Mouse (Mus musculus): ENCODE measurements around the gene Trmt44. TPM values are rescaled to one million over a fixed set of nuclear protein-coding genes. Genes with fewer than 3 reads are reported as not detected.

The Trmt44 gene
- polyA plus RNA-seq, 1 experiment from 2014 or later = 9.4 TPM

DNA sequence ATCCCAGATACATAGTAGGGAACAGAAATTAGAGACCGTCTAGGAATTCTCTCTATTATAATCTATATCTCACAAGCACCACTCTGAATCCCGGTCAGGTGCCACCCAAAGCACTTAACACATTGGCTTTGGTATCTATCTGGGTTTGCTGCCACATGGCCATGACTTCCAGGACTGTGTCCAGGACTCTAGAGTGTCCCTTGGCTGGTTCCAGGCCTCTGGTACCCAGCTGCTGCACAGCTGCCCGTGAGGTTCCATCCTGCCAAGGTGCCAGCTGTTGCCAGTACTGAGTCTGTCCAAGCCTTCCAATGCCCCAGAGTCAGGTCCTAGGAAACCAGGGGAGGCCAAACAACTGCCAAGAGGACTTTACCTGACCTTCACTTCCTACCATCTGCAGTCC lies 36.8 kb downstream of the Trmt44 start:
- no peak overlapping the region for H3K4me3 ChIP-seq (ENCODE audit: low read length)
- 82% methylated on average over 3 of the region's 3 CpGs for WGBS
- no peak overlapping the region for H3K4me2 ChIP-seq (ENCODE audit: low read depth, low read length)
- no peaks in the 10 kb centered on the region for H3K27me3 ChIP-seq (replicated peaks; ENCODE audit: control insufficient read depth, insufficient read depth, low read length)
- H3K27ac ChIP-seq (ENCODE audit: low read length) = no peak overlapping the region
- no peaks in the 10 kb centered on the region for H3K9me3 ChIP-seq (ENCODE audit: control insufficient read depth, low read length)
- peaks cover 6% of the 10 kb centered on the region; the same call in 1 of the 2 replicates for H3K4me1 ChIP-seq (ENCODE audit: control insufficient read depth, insufficient read depth, low read length)
- no peak for ATAC-seq
- no peaks in the 10 kb centered on the region for H3K36me3 ChIP-seq (ENCODE audit: control insufficient read depth, insufficient read depth, low read length)
- H3K9ac ChIP-seq (ENCODE audit: low read depth, low read length) = no peak overlapping the region

DNA sequence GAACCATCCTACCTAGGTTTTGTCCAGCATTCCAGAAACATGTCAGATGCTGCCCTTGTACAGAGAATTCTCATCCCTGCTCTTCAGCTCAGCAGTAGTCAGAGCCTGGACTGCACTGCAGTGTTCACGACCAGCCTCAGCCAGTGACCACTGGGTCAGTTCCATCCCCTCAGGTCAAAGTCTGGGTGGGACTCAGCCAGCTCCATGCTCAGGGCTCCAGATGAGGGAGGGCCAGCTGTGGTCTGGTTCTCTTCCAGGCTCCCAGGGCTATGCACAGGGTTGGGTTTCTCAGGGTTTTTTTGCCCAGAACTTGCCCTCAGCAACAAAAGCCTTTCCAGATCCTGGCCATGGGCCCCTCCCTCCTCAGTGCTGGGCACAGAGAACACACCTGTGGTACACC lies 37.4 kb downstream of the Trmt44 start:
- H3K4me2 ChIP-seq (ENCODE audit: low read depth, low read length) = no peak overlapping the region
- H3K36me3 ChIP-seq (ENCODE audit: control insufficient read depth, insufficient read depth, low read length) = no peaks in the 10 kb centered on the region
- ATAC-seq = no peak
- H3K27me3 ChIP-seq (replicated peaks; ENCODE audit: control insufficient read depth, insufficient read depth, low read length) = no peaks in the 10 kb centered on the region
- H3K4me3 ChIP-seq (ENCODE audit: low read length) = no peak overlapping the region
- no peak overlapping the region for H3K27ac ChIP-seq (ENCODE audit: low read length)
- no peak overlapping the region for H3K9ac ChIP-seq (ENCODE audit: low read depth, low read length)
- H3K9me3 ChIP-seq (ENCODE audit: control insufficient read depth, low read length) = no peaks in the 10 kb centered on the region
- peaks cover 6% of the 10 kb centered on the region; the same call in 1 of the 2 replicates for H3K4me1 ChIP-seq (ENCODE audit: control insufficient read depth, insufficient read depth, low read length)
- WGBS = 65% methylated on average over 1 of the region's 1 CpGs

DNA sequence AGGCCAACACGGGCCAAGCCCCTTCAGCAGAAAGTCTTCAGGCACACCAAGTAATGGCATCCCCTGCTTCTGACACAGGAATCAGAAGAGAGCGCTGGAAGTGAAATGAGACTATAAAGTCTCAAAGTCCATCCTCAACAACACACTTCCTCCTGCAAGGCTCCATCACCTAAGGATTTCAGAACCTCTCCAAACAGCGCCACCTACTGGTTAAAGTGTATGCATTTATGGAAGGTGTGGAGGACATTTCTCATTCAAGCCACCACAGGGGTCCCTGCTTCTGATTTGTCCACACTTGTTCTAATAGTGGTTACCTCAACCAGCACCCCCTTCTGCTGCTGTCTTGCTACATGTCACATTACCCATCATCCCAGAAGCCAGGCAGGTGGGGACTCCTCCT lies 38.6 kb downstream of the Trmt44 start:
- no peak overlapping the region for H3K4me3 ChIP-seq (ENCODE audit: low read length)
- 65% methylated on average over 3 of the region's 3 CpGs for WGBS
- no peak for ATAC-seq
- no peaks in the 10 kb centered on the region for H3K27me3 ChIP-seq (replicated peaks; ENCODE audit: control insufficient read depth, insufficient read depth, low read length)
- H3K36me3 ChIP-seq (ENCODE audit: control insufficient read depth, insufficient read depth, low read length) = no peaks in the 10 kb centered on the region
- H3K9me3 ChIP-seq (ENCODE audit: control insufficient read depth, low read length) = no peaks in the 10 kb centered on the region
- H3K4me2 ChIP-seq (ENCODE audit: low read depth, low read length) = no peak overlapping the region
- H3K27ac ChIP-seq (ENCODE audit: low read length) = no peak overlapping the region
- no peak overlapping the region for H3K9ac ChIP-seq (ENCODE audit: low read depth, low read length)
- H3K4me1 ChIP-seq (ENCODE audit: control insufficient read depth, insufficient read depth, low read length) = peaks cover 5% of the 10 kb centered on the region; the same call in 1 of the 2 replicates

DNA sequence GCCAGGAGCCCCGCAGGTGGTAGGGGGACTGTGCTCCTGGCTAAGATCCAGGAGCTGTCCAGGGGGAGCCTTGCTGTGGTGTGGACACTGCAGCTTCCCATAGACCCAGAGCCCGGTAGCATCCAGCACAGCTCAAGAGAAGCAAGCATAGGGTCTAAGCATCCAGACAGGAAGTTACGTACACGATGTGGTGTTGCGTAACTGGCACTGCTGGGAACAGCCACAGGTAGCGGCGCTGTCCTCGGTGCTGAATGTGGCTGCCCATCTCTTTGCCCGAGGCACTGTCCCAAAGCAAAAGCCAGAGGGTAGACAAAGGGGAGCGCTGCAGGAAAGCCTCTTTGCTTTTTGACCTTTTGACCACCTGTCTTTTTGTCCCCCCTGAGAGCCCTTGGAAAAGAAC lies 43.3 kb downstream of the Trmt44 start:
- ATAC-seq = no peak
- no peak overlapping the region for H3K4me2 ChIP-seq (ENCODE audit: low read depth, low read length)
- no peak overlapping the region for H3K27ac ChIP-seq (ENCODE audit: low read length)
- H3K27me3 ChIP-seq (replicated peaks; ENCODE audit: control insufficient read depth, insufficient read depth, low read length) = no peaks in the 10 kb centered on the region
- H3K9ac ChIP-seq (ENCODE audit: low read depth, low read length) = no peak overlapping the region
- no peaks in the 10 kb centered on the region for H3K4me1 ChIP-seq (ENCODE audit: control insufficient read depth, insufficient read depth, low read length)
- H3K9me3 ChIP-seq (ENCODE audit: control insufficient read depth, low read length) = no peaks in the 10 kb centered on the region
- WGBS = 13% methylated on average over 10 of the region's 10 CpGs
- H3K36me3 ChIP-seq (ENCODE audit: control insufficient read depth, insufficient read depth, low read length) = no peaks in the 10 kb centered on the region
- no peak overlapping the region for H3K4me3 ChIP-seq (ENCODE audit: low read length)

DNA sequence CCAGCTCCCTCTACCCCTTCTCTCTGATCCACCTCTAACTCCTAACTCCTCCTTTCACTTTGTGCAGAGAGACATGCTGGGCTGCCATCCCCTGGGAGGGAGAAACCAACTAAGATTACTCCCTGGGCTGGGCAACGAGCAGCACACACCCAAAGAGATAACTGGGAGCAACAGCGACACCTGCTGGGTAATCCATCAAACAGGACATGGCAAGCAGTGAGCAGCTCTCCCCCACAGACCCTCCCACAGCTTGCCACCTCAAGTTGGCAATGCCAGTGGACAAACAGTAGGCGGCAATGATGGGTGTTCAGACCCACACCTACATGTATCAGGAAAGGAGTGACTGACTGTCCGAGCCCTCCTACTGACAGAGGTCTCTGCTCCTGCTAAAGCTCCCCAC lies 44.4 kb downstream of the Trmt44 start:
- H3K27ac ChIP-seq (ENCODE audit: low read length) = no peak overlapping the region
- ATAC-seq = no peak; the same call in 1 of the 2 replicates
- WGBS = 13% methylated on average over 4 of the region's 4 CpGs
- H3K4me2 ChIP-seq (ENCODE audit: low read depth, low read length) = no peak overlapping the region
- 0 out of 2 replicates have a peak, but pooled peaks cover 8% of the 10 kb centered on the region for H3K27me3 ChIP-seq (replicated peaks; ENCODE audit: control insufficient read depth, insufficient read depth, low read length)
- H3K4me1 ChIP-seq (ENCODE audit: control insufficient read depth, insufficient read depth, low read length) = no peaks in the 10 kb centered on the region
- H3K4me3 ChIP-seq (ENCODE audit: low read length) = no peak overlapping the region
- H3K9ac ChIP-seq (ENCODE audit: low read depth, low read length) = no peak overlapping the region
- H3K36me3 ChIP-seq (ENCODE audit: control insufficient read depth, insufficient read depth, low read length) = no peaks in the 10 kb centered on the region
- H3K9me3 ChIP-seq (ENCODE audit: control insufficient read depth, low read length) = no peaks in the 10 kb centered on the region

DNA sequence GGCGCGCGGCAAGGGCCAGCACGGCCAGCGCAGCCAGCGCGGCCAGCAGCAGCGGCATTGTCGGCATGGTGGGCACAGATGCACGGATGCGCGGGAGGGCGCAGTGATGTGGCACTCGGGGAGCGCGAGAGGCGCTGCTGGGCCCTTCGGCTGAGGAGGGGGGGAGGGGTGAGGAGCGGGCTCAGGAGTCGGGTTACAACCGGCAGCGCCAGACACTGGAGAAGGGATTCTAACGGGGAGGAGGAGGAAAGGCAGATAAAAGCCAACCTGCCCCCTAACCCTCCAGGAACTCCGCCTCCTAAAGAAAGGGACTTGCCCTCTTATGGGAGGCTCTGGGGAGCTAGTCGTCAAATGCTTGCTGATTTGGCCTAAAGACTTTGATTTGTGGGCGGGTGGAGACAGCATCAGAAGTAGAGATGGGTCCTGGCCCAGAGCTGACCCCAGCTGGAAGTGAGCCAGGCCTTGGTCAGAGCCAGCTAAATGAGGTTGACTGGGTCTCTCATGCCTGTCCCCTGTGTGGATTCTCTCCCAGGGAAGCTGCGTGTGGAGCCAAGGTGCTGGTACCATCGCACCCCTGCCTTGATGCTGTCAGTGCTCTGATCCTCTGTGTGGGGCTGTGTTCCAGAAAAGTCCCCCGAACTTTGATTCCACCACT lies 49.3 kb downstream of the Trmt44 start, which contains the start of gene Cpz:
Gene Cpz, minus strand, starts transcription at position 230 of the 655 bp plus-strand sequence.
- Histone ChIP-seq H3K9me3 (ENCODE audit: control insufficient read depth, low read length) (no peaks in the 10 kb centered on the region), H3K4me1 (ENCODE audit: control insufficient read depth, insufficient read depth, low read length) (no peaks in the 10 kb centered on the region), H3K27me3 (replicated peaks; ENCODE audit: control insufficient read depth, insufficient read depth, low read length) (peaks cover 18% of the 10 kb centered on the region), H3K4me2 (ENCODE audit: low read depth, low read length) (peak within 1 kb of the TSS; percentile 55), H3K36me3 (ENCODE audit: control insufficient read depth, insufficient read depth, low read length) (no peaks in the 10 kb centered on the region), H3K4me3 (ENCODE audit: low read length) (peak within 1 kb of the TSS; percentile 40), H3K27ac (ENCODE audit: low read length) (peak within 1 kb of the TSS; percentile 13; the same call in 1 of the 2 replicates), H3K9ac (ENCODE audit: low read depth, low read length) (peak within 1 kb of the TSS; percentile 63)
- peak; percentile 79 for ATAC-seq
- WGBS = 3% methylated on average over 29 of the region's 29 CpGs

DNA sequence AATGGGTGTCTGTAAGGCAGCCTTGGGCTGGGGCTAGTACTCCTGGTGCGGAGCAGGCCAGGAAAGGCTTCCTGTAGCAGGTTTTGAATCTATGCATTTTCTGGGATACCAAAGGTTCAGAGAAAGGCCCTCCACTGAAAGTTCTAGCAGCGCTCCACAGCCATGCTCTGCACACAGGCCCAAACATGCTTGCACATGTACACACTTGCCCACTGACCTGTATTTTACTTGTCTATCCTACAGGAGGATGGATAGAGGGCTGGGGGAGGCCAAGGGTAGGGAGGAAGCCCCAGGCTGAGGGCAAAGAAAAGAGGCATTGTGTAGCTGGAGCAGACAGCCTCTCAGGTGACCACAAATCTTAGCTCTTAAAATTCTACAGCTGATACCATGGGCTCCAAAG lies 50.5 kb downstream of the Trmt44 start:
- no peak overlapping the region for H3K27ac ChIP-seq (ENCODE audit: low read length)
- H3K4me1 ChIP-seq (ENCODE audit: control insufficient read depth, insufficient read depth, low read length) = no peaks in the 10 kb centered on the region
- no peak overlapping the region; the same call in 1 of the 2 replicates for H3K4me3 ChIP-seq (ENCODE audit: low read length)
- peak overlapping the region; percentile 63; the same call in 1 of the 2 replicates for H3K9ac ChIP-seq (ENCODE audit: low read depth, low read length)
- no peaks in the 10 kb centered on the region for H3K36me3 ChIP-seq (ENCODE audit: control insufficient read depth, insufficient read depth, low read length)
- ATAC-seq = no peak
- H3K9me3 ChIP-seq (ENCODE audit: control insufficient read depth, low read length) = no peaks in the 10 kb centered on the region
- H3K4me2 ChIP-seq (ENCODE audit: low read depth, low read length) = peak overlapping the region; percentile 55; the same call in 1 of the 2 replicates
- peaks cover 18% of the 10 kb centered on the region for H3K27me3 ChIP-seq (replicated peaks; ENCODE audit: control insufficient read depth, insufficient read depth, low read length)
- 84% methylated on average over 2 of the region's 2 CpGs for WGBS

DNA sequence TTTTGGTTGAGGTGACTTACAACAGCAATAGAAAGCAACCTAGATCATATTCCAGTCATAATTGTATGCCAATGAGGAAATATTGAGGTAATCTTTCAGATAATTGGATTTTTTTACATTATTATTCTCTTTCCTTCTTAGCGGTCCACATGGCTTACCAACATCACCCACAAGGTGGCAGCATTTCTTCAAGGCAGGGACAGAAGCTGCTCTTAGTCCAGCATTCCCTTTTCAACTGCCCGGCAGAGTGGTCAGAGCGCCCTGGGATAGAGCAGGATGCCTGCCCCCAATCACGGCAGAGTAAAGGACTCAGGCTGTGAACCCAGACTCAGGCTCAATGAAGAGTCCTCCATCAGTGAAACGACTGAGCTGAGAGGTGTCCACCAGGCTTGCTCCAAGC lies 51.1 kb downstream of the Trmt44 start:
- Histone ChIP-seq H3K4me1 (ENCODE audit: control insufficient read depth, insufficient read depth, low read length) (no peaks in the 10 kb centered on the region), H3K9me3 (ENCODE audit: control insufficient read depth, low read length) (no peaks in the 10 kb centered on the region), H3K27ac (ENCODE audit: low read length) (no peak overlapping the region), H3K27me3 (replicated peaks; ENCODE audit: control insufficient read depth, insufficient read depth, low read length) (peaks cover 18% of the 10 kb centered on the region), H3K4me2 (ENCODE audit: low read depth, low read length) (no peak overlapping the region), H3K9ac (ENCODE audit: low read depth, low read length) (no peak overlapping the region), H3K36me3 (ENCODE audit: control insufficient read depth, insufficient read depth, low read length) (no peaks in the 10 kb centered on the region), H3K4me3 (ENCODE audit: low read length) (no peak overlapping the region)
- 3% methylated on average over 5 of the region's 5 CpGs for WGBS
- no peak for ATAC-seq

DNA sequence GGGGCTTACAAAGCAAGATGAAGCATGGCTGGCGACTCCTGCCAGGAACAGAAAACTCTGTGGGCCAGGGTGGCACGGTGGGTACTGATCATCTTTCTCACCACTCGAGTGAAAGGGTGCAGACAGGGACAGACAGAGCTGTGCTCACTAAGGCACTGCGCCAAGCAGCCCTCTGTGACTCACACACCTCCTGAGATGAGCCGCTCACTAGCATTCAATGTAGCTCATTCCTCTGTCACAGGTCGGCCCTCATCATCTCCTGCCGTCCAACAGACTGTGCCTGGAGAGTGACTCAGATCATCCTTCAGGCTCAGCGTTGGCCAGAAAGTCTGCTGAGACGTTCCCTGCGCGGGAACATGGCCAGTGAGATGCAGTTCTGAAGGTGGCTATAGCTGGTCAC lies 58.1 kb downstream of the Trmt44 start:
- Histone ChIP-seq H3K4me3 (ENCODE audit: low read length) (no peak overlapping the region), H3K27me3 (replicated peaks; ENCODE audit: control insufficient read depth, insufficient read depth, low read length) (no peaks in the 10 kb centered on the region), H3K9me3 (ENCODE audit: control insufficient read depth, low read length) (no peaks in the 10 kb centered on the region), H3K4me1 (ENCODE audit: control insufficient read depth, insufficient read depth, low read length) (no peaks in the 10 kb centered on the region), H3K4me2 (ENCODE audit: low read depth, low read length) (no peak overlapping the region), H3K36me3 (ENCODE audit: control insufficient read depth, insufficient read depth, low read length) (no peaks in the 10 kb centered on the region), H3K27ac (ENCODE audit: low read length) (no peak overlapping the region), H3K9ac (ENCODE audit: low read depth, low read length) (no peak overlapping the region)
- ATAC-seq = no peak
- 82% methylated on average over 11 of the region's 11 CpGs for WGBS

DNA sequence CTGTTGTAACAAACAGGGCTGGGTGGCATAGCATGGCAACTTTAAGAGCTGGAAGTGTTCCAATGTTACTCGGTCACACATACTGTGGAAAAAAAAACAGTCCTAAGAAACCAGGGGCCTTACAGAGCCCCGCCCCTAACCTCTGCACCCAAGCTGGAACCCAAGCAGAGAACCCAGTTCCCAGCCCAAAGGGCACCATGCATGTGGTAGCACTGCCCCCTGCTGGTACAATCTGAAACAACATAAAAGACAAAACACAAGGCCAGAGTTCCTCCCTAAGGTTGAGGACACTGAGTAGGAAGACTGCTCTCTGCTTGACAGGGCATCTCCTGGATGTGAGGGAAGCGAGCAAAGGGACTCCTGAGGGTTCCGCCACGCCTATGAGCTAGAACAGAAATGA lies 64.3 kb downstream of the Trmt44 start:
- ATAC-seq = no peak
- WGBS = 14% methylated on average over 5 of the region's 5 CpGs
- H3K27ac ChIP-seq (ENCODE audit: low read length) = no peak overlapping the region
- no peak overlapping the region for H3K4me2 ChIP-seq (ENCODE audit: low read depth, low read length)
- H3K27me3 ChIP-seq (replicated peaks; ENCODE audit: control insufficient read depth, insufficient read depth, low read length) = peaks cover 4% of the 10 kb centered on the region; the same call in 1 of the 2 replicates
- no peak overlapping the region for H3K9ac ChIP-seq (ENCODE audit: low read depth, low read length)
- no peak overlapping the region for H3K4me3 ChIP-seq (ENCODE audit: low read length)
- no peaks in the 10 kb centered on the region for H3K36me3 ChIP-seq (ENCODE audit: control insufficient read depth, insufficient read depth, low read length)
- no peaks in the 10 kb centered on the region for H3K9me3 ChIP-seq (ENCODE audit: control insufficient read depth, low read length)
- no peaks in the 10 kb centered on the region for H3K4me1 ChIP-seq (ENCODE audit: control insufficient read depth, insufficient read depth, low read length)
